Mouse (Mus musculus): ENCODE data around the gene Fam83f.

DNA sequence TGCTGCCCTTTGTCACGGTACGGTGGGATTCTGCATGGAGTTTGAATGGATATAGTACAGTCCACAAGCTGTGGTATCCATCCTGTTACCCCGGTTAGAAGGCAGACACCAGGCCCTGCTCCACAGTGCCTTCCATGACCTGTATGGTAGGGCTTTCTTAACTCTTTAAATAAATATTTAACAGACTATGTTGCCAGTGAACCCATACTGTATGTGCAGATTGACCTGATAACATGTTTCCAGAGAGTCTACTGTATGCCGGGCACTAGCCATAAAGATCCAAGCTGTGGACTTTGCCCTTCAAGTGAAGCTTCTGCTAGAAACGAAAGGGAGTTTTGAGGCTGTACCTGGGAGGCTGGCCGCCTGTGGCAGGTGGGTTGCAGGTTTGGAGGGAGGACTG, 3.1 kb downstream of the Fam83f start:
- TF ChIP-seq POLR2A (IDR thresholded peaks at IDR 0.05; ENCODE audit: borderline replicate concordance, low read depth, low read length) (no peak), CTCF (IDR thresholded peaks at IDR 0.05; ENCODE audit: low read depth, low read length) (no peak)

Measured in bone marrow macrophage, adult 2 months (primary cell).